Mouse (Mus musculus) forebrain, postnatal 0 days (tissue): ENCODE data around the gene Ppp1r13l. TPM values are rescaled to one million over a fixed set of nuclear protein-coding genes. Genes with fewer than 3 reads are reported as not detected.

ENCODE experiments used
- ATAC-seq: fragments of 200-750 bp; cut with Nextera tagmentation; 2 replicates; pipeline ENCODE4 v1.8.0; 2017; ENCODE audit warnings: mild to moderate bottlenecking, moderate library complexity
- DNase-seq: peaks from one replicate; pipeline ENCODE4 v3.0.0-alpha.2; 2015
- H3K27ac ChIP-seq: fragments of 300-500 bp; sonication (generic); 2 replicates; pipeline ENCODE4 v1.5.1; 2014; ENCODE audit warnings: low read depth, mild to moderate bottlenecking, antibody characterized with exemption, low read length, moderate library complexity, mixed read lengths
- H3K27me3 ChIP-seq: fragments of 300-500 bp; sonication (generic); 2 replicates; pipeline ENCODE4 v1.6.1; 2014; ENCODE audit warnings: mild to moderate bottlenecking, low read length, mixed read lengths; ENCODE audit not compliant: insufficient read depth
- H3K36me3 ChIP-seq: fragments of 300-500 bp; sonication (generic); 2 replicates; pipeline ENCODE4 v1.6.1; 2014; ENCODE audit warnings: mild to moderate bottlenecking, moderate library complexity; ENCODE audit not compliant: insufficient read depth
- H3K4me1 ChIP-seq: fragments of 300-500 bp; sonication (generic); 2 replicates; pipeline ENCODE4 v1.6.1; 2014; ENCODE audit warnings: antibody characterized with exemption; ENCODE audit not compliant: insufficient read depth
- H3K4me2 ChIP-seq: fragments of 300-500 bp; sonication (generic); 2 replicates; pipeline ENCODE4 v1.6.1; 2014; ENCODE audit warnings: low read depth, mild to moderate bottlenecking, moderate library complexity
- H3K4me3 ChIP-seq: fragments of 300-500 bp; sonication (generic); 2 replicates; pipeline ENCODE4 v1.5.1; 2014; ENCODE audit warnings: low read depth, low read length, mixed read lengths
- H3K9ac ChIP-seq: fragments of 300-500 bp; sonication (generic); 2 replicates; pipeline ENCODE4 v1.6.1; 2014; ENCODE audit warnings: mild to moderate bottlenecking
- H3K9me3 ChIP-seq: fragments of 300-500 bp; sonication (generic); 2 replicates; pipeline ENCODE4 v1.6.1; 2016; ENCODE audit warnings: low read length
- CTCF ChIP-seq: sonication (generic); IDR thresholded peaks from 2 replicates; pipeline ENCODE4 v1.5.1; 2016; ENCODE audit warnings: antibody characterized with exemption, control low read depth, low read depth
- WGBS: fragments of 180-500 bp; shearing (Covaris S2); extraction: QIAGEN DNeasy Blood & Tissue Kit; methylation state at CpG from one replicate; pipeline ENCODE4 v1.1.7; 2014; 5-methylcytosine and 5-hydroxymethylcytosine counted together
- polyA plus RNA-seq: library from polyadenylated mRNA; unstranded; fragments of >200 nt; fragmentation: Nextera tagmentation; extraction: Ambion mirVana; gene quantifications from 2 replicates; pipeline ENCODE4 v1.2.1, GENCODE M21; 2015
- total RNA-seq: library from RNA; depleted of rRNA; stranded (reverse); fragments of >200 nt; gene quantifications from 2 replicates; pipeline ENCODE4 v1.2.3, GENCODE M21; 2014

Gene Ppp1r13l
- total and polyA plus RNA-seq, 2 experiments from 2014 or later, result 0.76 to 2.0 TPM

GRCm38 (mm10) chr7:19342481-19343027, 17.0 kb upstream of the Ppp1r13l start:
- Histone ChIP-seq H3K4me1 (peaks cover 19% of the 10 kb centered on the region), H3K36me3 (no peaks in the 10 kb centered on the region), H3K27ac (no peak overlapping the region), H3K4me3 (peak overlapping the region; percentile 41), H3K4me2 (peak overlapping the region; percentile 94), H3K9me3 (no peaks in the 10 kb centered on the region), H3K27me3 (no peaks in the 10 kb centered on the region), H3K9ac (peak overlapping the region; percentile 41)
- under 1% methylated on average over 27 of the region's 27 CpGs for WGBS
- peak; percentile 98 for TF ChIP-seq CTCF
- DNase-seq (peak; percentile 92), ATAC-seq (peak; percentile 32)

DNA sequence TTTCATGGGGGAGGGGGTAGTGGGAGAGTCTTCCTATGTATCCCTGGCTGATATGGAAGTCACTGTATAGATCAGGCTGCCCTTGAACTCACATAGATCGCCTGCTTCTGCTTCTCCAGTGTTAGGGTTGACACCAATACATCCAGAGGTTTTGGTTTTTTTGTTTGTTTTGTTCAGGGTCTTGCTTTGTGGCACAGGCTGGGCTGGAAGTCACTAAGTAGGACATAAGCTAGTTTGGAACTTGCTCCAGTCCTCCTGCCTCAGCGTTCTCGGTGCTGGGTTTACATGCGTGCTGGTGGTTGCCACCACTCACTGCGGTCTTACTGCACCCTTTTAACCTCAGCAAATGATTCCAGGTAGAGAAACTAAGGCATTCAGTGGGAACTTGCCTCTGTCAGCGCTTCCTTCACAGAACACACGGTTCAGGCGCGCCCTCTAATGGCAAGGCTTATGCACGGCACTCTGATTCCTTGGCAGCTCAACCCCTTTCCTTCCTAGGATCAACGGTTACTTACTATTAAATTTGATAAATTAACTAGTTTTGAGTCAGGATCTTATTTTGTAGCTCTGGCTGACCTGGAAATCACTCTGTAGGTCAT, 16.2 kb upstream of the Ppp1r13l start:
- no peak overlapping the region for H3K4me3 ChIP-seq
- DNase-seq (peak; percentile 84), ATAC-seq (no peak)
- peaks cover 19% of the 10 kb centered on the region for H3K4me1 ChIP-seq
- peak overlapping the region; percentile 94; the same call in 1 of the 2 replicates for H3K4me2 ChIP-seq
- H3K9ac ChIP-seq, result no peak overlapping the region
- no peaks in the 10 kb centered on the region for H3K9me3 ChIP-seq
- under 1% methylated on average over 11 of the region's 11 CpGs for WGBS
- H3K27me3 ChIP-seq, result no peaks in the 10 kb centered on the region
- no peak overlapping the region for H3K27ac ChIP-seq
- TF ChIP-seq CTCF, result peak; percentile 86
- H3K36me3 ChIP-seq, result peaks cover 7% of the 10 kb centered on the region; the same call in 1 of the 2 replicates

DNA sequence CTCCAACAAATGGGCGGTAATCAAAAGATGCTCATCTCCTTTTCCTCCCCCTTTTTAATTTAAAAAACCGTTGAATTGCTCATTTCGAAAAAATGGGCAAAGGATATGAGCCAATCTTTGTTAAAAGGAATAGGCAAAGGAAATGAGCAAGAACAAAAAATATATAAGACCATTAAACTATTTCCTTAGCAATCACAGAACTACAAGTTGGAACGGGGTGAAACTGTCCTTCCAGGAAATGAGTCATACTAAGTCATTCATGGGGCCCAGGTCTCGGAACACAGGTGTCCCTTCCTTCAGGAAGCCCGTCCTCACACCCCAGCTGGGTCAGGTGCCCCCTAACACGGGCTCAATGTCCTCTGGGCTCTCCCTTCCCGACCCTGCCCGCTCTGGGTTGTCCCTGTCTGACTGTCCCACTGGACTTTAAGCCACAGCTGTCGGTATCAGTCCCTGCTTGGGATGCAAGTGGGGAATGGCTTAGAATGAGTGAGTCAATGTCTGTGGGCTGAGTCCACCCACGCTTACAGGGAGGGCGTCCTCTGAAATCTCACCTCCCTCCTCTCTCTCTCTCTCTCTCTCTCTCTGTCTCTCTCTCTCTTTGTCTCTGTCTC, 15.2 kb upstream of the Ppp1r13l start, which contains the start of gene Ercc1:
Ercc1 (plus strand) TSS at position 542 of the 611 bp plus-strand sequence.
- Histone ChIP-seq H3K4me3 (peak within 1 kb of the TSS; percentile 73), H3K27me3 (no peaks in the 10 kb centered on the region), H3K9ac (peak within 1 kb of the TSS; percentile 79), H3K9me3 (no peaks in the 10 kb centered on the region), H3K4me2 (peak within 1 kb of the TSS; percentile 81), H3K4me1 (peaks cover 19% of the 10 kb centered on the region), H3K36me3 (peaks cover 16% of the 10 kb centered on the region), H3K27ac (peak within 1 kb of the TSS; percentile 89)
- WGBS, result 27% methylated on average over 12 of the region's 12 CpGs
- TF ChIP-seq CTCF, result no peak
- ATAC-seq (no peak; the same call in 1 of the 2 replicates), DNase-seq (no peak)

DNA sequence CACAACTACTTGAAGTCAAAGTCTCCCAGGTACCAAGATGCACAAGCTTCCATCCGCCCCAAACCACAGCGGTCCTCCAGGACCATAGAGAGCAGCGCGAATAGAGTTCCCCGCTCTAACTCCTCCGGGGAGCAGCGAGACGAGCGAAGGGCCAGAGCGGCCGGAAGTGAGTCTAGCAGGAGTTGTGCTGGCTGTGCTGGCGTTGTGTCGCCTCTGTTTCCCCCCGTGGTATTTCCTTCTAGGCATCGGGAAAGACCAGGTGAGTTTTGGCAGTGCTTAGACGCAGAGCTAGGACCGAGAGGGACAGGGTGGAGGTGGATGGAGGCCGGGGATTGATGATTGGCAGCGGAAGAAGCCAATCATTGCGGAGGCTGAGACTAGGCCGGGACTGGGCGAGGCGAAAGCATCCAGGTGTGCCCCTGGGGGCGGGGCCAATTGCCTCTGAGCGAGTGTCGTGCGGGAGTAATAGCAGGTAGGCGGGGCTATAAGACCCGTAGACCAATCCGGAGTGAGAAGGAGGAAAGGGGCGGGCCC, 14.5 kb upstream of the Ppp1r13l start:
- ATAC-seq (peak; percentile 95), DNase-seq (peak; percentile 96)
- TF ChIP-seq CTCF, result no peak
- Histone ChIP-seq H3K4me3 (peak overlapping the region; percentile 73), H3K4me1 (peaks cover 19% of the 10 kb centered on the region), H3K4me2 (peak overlapping the region; percentile 81), H3K36me3 (peaks cover 19% of the 10 kb centered on the region), H3K9me3 (no peaks in the 10 kb centered on the region), H3K9ac (peak overlapping the region; percentile 79), H3K27ac (peak overlapping the region; percentile 89), H3K27me3 (no peaks in the 10 kb centered on the region)
- WGBS, result 2% methylated on average over 31 of the region's 31 CpGs

GRCm38 (mm10) chr7:19349188-19349915, 10.2 kb upstream of the Ppp1r13l start:
- Histone ChIP-seq H3K9me3 (no peaks in the 10 kb centered on the region), H3K4me1 (peaks cover 11% of the 10 kb centered on the region), H3K9ac (no peak overlapping the region), H3K36me3 (peaks cover 39% of the 10 kb centered on the region), H3K27ac (no peak overlapping the region), H3K27me3 (no peaks in the 10 kb centered on the region), H3K4me2 (no peak overlapping the region), H3K4me3 (no peak overlapping the region)
- TF ChIP-seq CTCF, result no peak
- no peak for ATAC-seq
- WGBS, result 91% methylated on average over 13 of the region's 13 CpGs
- no peak for DNase-seq

- Histone ChIP-seq H3K9ac (no peak overlapping the region), H3K36me3 (peaks cover 45% of the 10 kb centered on the region), H3K9me3 (no peaks in the 10 kb centered on the region), H3K4me3 (no peak overlapping the region), H3K4me1 (peaks cover 7% of the 10 kb centered on the region; the same call in 1 of the 2 replicates), H3K27me3 (no peaks in the 10 kb centered on the region), H3K27ac (no peak overlapping the region), H3K4me2 (no peak overlapping the region)
- no peak for DNase-seq
- no peak for ATAC-seq
- no peak for TF ChIP-seq CTCF
- WGBS, result 94% methylated on average over 8 of the region's 8 CpGs
Observed at GRCm38 (mm10) chr7:19350221-19350620, 9.3 kb upstream of the Ppp1r13l start.
